Mouse (Mus musculus) embryonic facial prominence, embryonic 15.5 days (tissue): ENCODE measurements at regions not wholly inside any gene's neighbourhood (a gene's known extent, or its start where the extent isn't known, plus 50 kb on each side); places are given as distances from the start of the nearest gene placed in this dataset.

Experiments
- ATAC-seq: fragments of 200-750 bp; cut with Nextera tagmentation; 2 replicates; pipeline ENCODE4 v1.8.0; 2017; ENCODE audit warnings: low read depth, moderate TSS enrichment; ENCODE audit not compliant: insufficient number of reproducible peaks, low FRiP score, low TSS enrichment
- H3K27ac ChIP-seq: fragments of 300-500 bp; sonication (generic); replicated peaks from 2 replicates; pipeline ENCODE4 v1.5.1; 2015; ENCODE audit warnings: mild to moderate bottlenecking, inconsistent platforms
- H3K27me3 ChIP-seq: fragments of 300-500 bp; sonication (generic); 2 replicates; pipeline ENCODE4 v1.6.1; 2015; ENCODE audit warnings: inconsistent platforms
- H3K36me3 ChIP-seq: fragments of 300-500 bp; sonication (generic); 2 replicates; pipeline ENCODE4 v1.6.1; 2015; ENCODE audit warnings: mild to moderate bottlenecking, inconsistent platforms
- H3K4me1 ChIP-seq: fragments of 300-500 bp; sonication (generic); 2 replicates; pipeline ENCODE4 v1.6.1; 2015; ENCODE audit warnings: inconsistent platforms
- H3K4me2 ChIP-seq: fragments of 300-500 bp; sonication (generic); replicated peaks from 2 replicates; pipeline ENCODE4 v1.6.1; 2015; ENCODE audit warnings: mild to moderate bottlenecking, inconsistent platforms
- H3K4me3 ChIP-seq: fragments of 300-500 bp; sonication (generic); replicated peaks from 2 replicates; pipeline ENCODE4 v1.5.1; 2015; ENCODE audit warnings: mild to moderate bottlenecking, inconsistent platforms
- H3K9ac ChIP-seq: fragments of 300-500 bp; sonication (generic); 2 replicates; pipeline ENCODE4 v1.6.1; 2015; ENCODE audit warnings: inconsistent platforms
- H3K9me3 ChIP-seq: fragments of 300-500 bp; sonication (generic); replicated peaks from 2 replicates; pipeline ENCODE4 v1.6.1; 2016; ENCODE audit warnings: inconsistent platforms
- WGBS: fragments of 180-500 bp; shearing (Covaris S2); methylation state at CpG from one replicate; pipeline ENCODE4 v1.1.7; 2015; 5-methylcytosine and 5-hydroxymethylcytosine counted together

DNA sequence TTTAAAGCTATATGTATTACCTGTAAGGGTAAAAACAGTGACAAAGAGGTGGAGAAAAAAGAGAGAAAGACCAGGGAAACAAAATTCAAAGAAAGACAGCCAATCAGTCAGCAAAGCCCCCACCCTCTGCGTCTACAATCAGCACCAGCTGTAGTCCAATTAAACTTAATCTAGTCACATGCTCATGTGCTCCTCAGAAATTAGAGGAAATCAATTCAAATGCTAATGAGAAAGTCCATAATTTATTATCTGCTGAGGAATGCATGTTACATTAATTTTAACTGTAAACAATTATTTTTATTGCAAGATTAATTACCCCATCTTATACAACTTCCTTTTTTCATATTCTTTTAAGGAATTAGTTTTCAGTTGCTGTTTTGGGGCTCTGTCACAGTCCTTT lies 216.4 kb upstream of the Hnrnpa3 start:
- ATAC-seq: no peak

GRCm38 (mm10) chr2:75445189-75445588 lies 213.9 kb upstream of the Hnrnpa3 start:
- ATAC-seq: no peak
- no peak overlapping the region for H3K9ac ChIP-seq

More for the DNA sequence above, 216.4 kb upstream of the Hnrnpa3 start:
- no peak overlapping the region for H3K9ac ChIP-seq
- 35% methylated on average over 1 of the region's 1 CpGs for WGBS
- no peak overlapping the region for H3K27ac ChIP-seq
- no peaks in the 10 kb centered on the region for H3K27me3 ChIP-seq
- H3K9me3 ChIP-seq: no peaks in the 10 kb centered on the region
- no peak overlapping the region for H3K4me3 ChIP-seq
- H3K4me1 ChIP-seq: no peaks in the 10 kb centered on the region
- H3K4me2 ChIP-seq: no peak overlapping the region
- H3K36me3 ChIP-seq: no peaks in the 10 kb centered on the region

GRCm38 (mm10) chr2:75446996-75447715 lies 211.9 kb upstream of the Hnrnpa3 start:
- H3K4me1 ChIP-seq: no peaks in the 10 kb centered on the region
- H3K9ac ChIP-seq: no peak overlapping the region
- no peaks in the 10 kb centered on the region for H3K36me3 ChIP-seq
- 77% methylated on average over 7 of the region's 7 CpGs for WGBS
- ATAC-seq: no peak
- no peaks in the 10 kb centered on the region for H3K9me3 ChIP-seq
- no peak overlapping the region for H3K4me3 ChIP-seq
- H3K27me3 ChIP-seq: no peaks in the 10 kb centered on the region
- H3K27ac ChIP-seq: no peak overlapping the region
- H3K4me2 ChIP-seq: no peak overlapping the region

More at GRCm38 (mm10) chr2:75445189-75445588, 213.9 kb upstream of the Hnrnpa3 start:
- H3K27ac ChIP-seq: no peak overlapping the region
- no peak overlapping the region for H3K4me2 ChIP-seq
- no peaks in the 10 kb centered on the region for H3K4me1 ChIP-seq
- H3K27me3 ChIP-seq: no peaks in the 10 kb centered on the region
- H3K4me3 ChIP-seq: no peak overlapping the region
- H3K9me3 ChIP-seq: no peaks in the 10 kb centered on the region
- no peaks in the 10 kb centered on the region for H3K36me3 ChIP-seq

GRCm38 (mm10) chr2:75448221-75448620 lies 210.8 kb upstream of the Hnrnpa3 start:
- no peaks in the 10 kb centered on the region for H3K9me3 ChIP-seq
- no peak overlapping the region for H3K4me2 ChIP-seq
- no peak overlapping the region for H3K4me3 ChIP-seq
- no peaks in the 10 kb centered on the region for H3K4me1 ChIP-seq
- ATAC-seq: no peak
- H3K36me3 ChIP-seq: no peaks in the 10 kb centered on the region
- WGBS: 77% methylated on average over 5 of the region's 5 CpGs
- H3K27me3 ChIP-seq: no peaks in the 10 kb centered on the region
- H3K9ac ChIP-seq: no peak overlapping the region
- H3K27ac ChIP-seq: no peak overlapping the region

- H3K27ac ChIP-seq: no peak overlapping the region
These were observed 207.2 kb upstream of the Hnrnpa3 start for GRCm38 (mm10) chr2:75451846-75452267.

DNA sequence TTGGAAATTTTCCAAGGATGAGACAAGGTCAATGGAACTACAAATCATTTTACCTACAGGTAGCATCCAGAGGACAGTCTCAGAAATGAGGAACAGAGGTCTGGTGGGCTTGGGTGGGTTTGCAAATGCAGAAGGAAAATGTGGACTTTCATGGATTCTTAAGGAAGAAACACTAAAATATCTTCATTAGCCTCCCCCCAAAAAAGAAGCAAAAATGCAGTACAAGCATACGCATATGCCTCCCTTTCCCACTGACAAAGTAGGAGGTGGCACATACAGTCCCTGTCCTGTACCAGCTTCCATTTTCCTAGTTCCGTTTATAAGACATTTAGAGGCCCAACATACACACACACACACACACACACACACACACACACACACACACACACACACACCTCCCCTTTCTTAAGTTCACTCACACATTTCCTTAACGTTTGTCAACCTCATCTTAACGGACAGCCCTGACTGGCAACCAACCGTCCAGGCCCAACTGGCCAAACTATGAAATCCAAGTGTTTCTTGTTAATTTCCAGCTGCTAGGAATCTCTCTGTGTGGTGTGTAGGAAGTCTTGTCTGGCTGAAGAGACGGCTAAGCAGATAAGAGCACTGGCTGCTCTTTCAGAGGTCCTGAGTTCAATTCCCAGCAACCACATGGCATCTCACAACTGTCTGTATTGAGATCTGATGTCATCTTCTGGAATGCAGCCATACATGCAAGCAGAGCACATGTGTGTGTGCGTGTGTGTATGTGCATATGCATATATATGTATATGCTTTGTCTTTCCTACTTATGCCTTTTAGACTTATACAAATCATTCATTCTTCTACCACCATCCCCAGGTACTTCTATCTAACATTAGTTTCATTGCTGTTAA lies 206.6 kb upstream of the Hnrnpa3 start:
- 65% methylated on average over 7 of the region's 7 CpGs for WGBS
- no peaks in the 10 kb centered on the region for H3K9me3 ChIP-seq
- no peaks in the 10 kb centered on the region for H3K4me1 ChIP-seq
- no peak overlapping the region for H3K9ac ChIP-seq
- no peak overlapping the region for H3K4me2 ChIP-seq
- no peak for ATAC-seq
- no peak overlapping the region for H3K4me3 ChIP-seq
- H3K27ac ChIP-seq: no peak overlapping the region
- H3K36me3 ChIP-seq: no peaks in the 10 kb centered on the region
- no peaks in the 10 kb centered on the region for H3K27me3 ChIP-seq

More at GRCm38 (mm10) chr2:75451846-75452267, 207.2 kb upstream of the Hnrnpa3 start:
- Histone ChIP-seq H3K4me3 (no peak overlapping the region), H3K4me1 (no peaks in the 10 kb centered on the region), H3K4me2 (no peak overlapping the region), H3K27me3 (no peaks in the 10 kb centered on the region), H3K36me3 (no peaks in the 10 kb centered on the region), H3K9ac (no peak overlapping the region), H3K9me3 (no peaks in the 10 kb centered on the region)
- no peak for ATAC-seq
- WGBS: 69% methylated on average over 8 of the region's 8 CpGs

DNA sequence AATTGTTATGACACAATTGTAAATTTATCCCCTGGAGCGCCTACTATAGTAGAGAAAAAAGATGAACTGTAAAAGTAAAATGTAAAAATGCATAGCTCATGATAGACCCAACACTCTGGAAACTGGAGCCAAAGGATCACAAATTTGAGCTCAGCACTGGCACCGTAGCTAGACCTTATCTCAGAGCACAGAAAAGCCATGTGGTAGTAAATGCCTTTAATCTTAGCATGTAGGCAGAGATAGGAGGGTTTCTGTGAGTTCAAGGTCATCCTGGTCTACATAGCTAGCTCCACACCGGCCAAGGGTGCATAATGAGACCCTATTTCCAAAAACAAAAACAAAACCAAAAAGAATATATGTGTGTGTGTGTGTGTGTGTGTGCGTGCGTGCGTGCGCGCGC lies 203.6 kb upstream of the Hnrnpa3 start:
- Histone ChIP-seq H3K9me3 (no peaks in the 10 kb centered on the region), H3K27ac (no peak overlapping the region), H3K36me3 (no peaks in the 10 kb centered on the region), H3K4me2 (no peak overlapping the region), H3K27me3 (no peaks in the 10 kb centered on the region), H3K4me3 (no peak overlapping the region), H3K4me1 (no peaks in the 10 kb centered on the region), H3K9ac (no peak overlapping the region)
- WGBS: 94% methylated on average over 9 of the region's 9 CpGs
- ATAC-seq: no peak

DNA sequence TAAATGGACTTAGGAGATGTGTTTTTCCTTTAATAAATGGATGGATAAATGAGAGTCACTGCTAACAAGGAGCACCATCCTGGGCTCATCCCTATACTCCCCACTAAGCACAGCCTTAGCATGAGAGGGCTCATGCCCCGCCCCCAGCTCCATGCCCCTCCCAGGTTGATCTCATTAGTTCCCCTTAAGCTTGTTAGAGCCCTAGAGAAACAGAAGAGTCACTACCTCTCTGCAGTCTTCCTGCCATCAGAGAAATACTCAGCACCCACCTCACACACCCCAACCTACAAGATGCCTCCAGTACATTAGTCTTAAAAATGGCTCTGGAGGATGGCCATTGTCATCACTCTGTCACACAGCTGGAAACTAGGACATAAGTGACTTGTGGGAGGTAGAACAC lies 202.8 kb upstream of the Hnrnpa3 start:
- Histone ChIP-seq H3K27ac (no peak overlapping the region), H3K27me3 (no peaks in the 10 kb centered on the region), H3K4me1 (no peaks in the 10 kb centered on the region), H3K9ac (no peak overlapping the region), H3K36me3 (no peaks in the 10 kb centered on the region), H3K4me3 (no peak overlapping the region), H3K9me3 (no peaks in the 10 kb centered on the region), H3K4me2 (no peak overlapping the region)
- WGBS: 58% methylated on average over 1 of the region's 1 CpGs
- ATAC-seq: no peak

GRCm38 (mm10) chr2:75457423-75457822 lies 201.6 kb upstream of the Hnrnpa3 start:
- Histone ChIP-seq H3K4me3 (no peak overlapping the region), H3K36me3 (no peaks in the 10 kb centered on the region), H3K9ac (no peak overlapping the region), H3K4me1 (peaks cover 7% of the 10 kb centered on the region; the same call in 1 of the 2 replicates), H3K27ac (no peak overlapping the region), H3K9me3 (no peaks in the 10 kb centered on the region), H3K27me3 (no peaks in the 10 kb centered on the region), H3K4me2 (no peak overlapping the region)
- ATAC-seq: no peak
- 86% methylated on average over 3 of the region's 3 CpGs for WGBS

DNA sequence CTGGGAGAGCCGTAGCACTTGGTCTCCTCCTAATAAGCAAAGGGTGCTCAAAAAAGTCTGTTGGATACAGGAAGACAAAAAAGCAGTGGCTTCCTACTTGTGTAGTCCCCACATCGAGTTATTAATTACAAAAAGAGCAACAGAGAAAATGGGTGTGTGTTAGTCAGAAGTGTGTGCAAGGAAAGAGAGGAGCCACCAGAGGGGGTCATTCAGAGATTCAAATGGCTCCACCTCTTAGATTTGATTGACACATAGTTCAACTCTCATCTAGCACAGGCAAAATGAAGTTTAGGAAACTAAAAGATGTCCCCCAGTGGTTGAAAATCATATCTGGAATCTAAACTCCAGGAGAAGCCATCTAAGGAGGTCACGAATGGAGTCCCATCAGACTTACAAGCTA lies 200.2 kb upstream of the Hnrnpa3 start:
- no peak overlapping the region for H3K27ac ChIP-seq
- H3K4me2 ChIP-seq: no peak overlapping the region
- H3K4me1 ChIP-seq: peaks cover 8% of the 10 kb centered on the region; the same call in 1 of the 2 replicates
- no peak overlapping the region for H3K9ac ChIP-seq
- H3K9me3 ChIP-seq: no peaks in the 10 kb centered on the region
- H3K4me3 ChIP-seq: no peak overlapping the region
- 86% methylated on average over 3 of the region's 3 CpGs for WGBS
- H3K27me3 ChIP-seq: no peaks in the 10 kb centered on the region
- no peak for ATAC-seq
- H3K36me3 ChIP-seq: no peaks in the 10 kb centered on the region

DNA sequence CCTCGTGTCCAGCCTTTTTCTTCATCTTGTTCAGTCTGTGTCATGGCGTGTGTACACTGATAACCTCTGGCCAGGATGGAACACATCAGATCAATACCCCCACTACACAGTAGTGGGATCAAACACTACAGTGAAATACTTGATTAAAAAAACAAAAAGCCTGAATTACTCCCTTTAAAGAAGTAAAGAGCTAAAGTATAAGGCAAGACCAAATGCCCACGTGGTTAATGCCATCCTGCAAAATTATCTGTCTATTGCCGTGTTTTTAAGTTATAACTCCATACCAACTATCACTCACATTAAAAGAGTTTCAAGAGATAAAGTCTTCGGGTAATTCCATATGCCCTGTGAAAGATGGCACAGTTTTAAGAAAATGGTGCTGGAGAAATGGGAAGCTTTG lies 198.6 kb upstream of the Hnrnpa3 start:
- Histone ChIP-seq H3K36me3 (no peaks in the 10 kb centered on the region), H3K4me1 (peaks cover 8% of the 10 kb centered on the region; the same call in 1 of the 2 replicates), H3K9ac (no peak overlapping the region), H3K4me2 (no peak overlapping the region), H3K27ac (no peak overlapping the region), H3K27me3 (no peaks in the 10 kb centered on the region), H3K9me3 (no peaks in the 10 kb centered on the region), H3K4me3 (no peak overlapping the region)
- no peak for ATAC-seq
- 91% methylated on average over 5 of the region's 5 CpGs for WGBS
